Mouse (Mus musculus): ENCODE data around the gene Naa60.
"Not testable (repeated sequence)": the region's sequence is repeated elsewhere in the genome, so short reads cannot be mapped to it uniquely, and the experiment has no call there.

The Naa60 gene

GRCm38 (mm10) chr16:3872216-3873047, at the start of gene Naa60:
TSS of gene Naa60 (plus strand) at chr16:3872375.
- DNase-seq (ENCODE audit: low read depth, low spot score), result peak; percentile 85

- no peak for DNase-seq (ENCODE audit: low read depth, low spot score)
These were observed 44.2 kb upstream of the Naa60 start for GRCm38 (mm10) chr16:3828021-3828420.

GRCm38 (mm10) chr16:3829727-3830126, 42.4 kb upstream of the Naa60 start:
- DNase-seq (ENCODE audit: low read depth, low spot score), result no peak

- DNase-seq (ENCODE audit: low read depth, low spot score), result no peak
These were observed 41.5 kb upstream of the Naa60 start, which contains the start of gene Olfr15 for GRCm38 (mm10) chr16:3830588-3831109. TSS of gene Olfr15 (plus strand) at chr16:3830878.

- no peak for DNase-seq (ENCODE audit: low read depth, low spot score)
These were observed 36.7 kb upstream of the Naa60 start for GRCm38 (mm10) chr16:3835461-3835860.

GRCm38 (mm10) chr16:3839157-3839885, 32.9 kb upstream of the Naa60 start:
- no peak for DNase-seq (ENCODE audit: low read depth, low spot score)

GRCm38 (mm10) chr16:3842989-3843388, 29.2 kb upstream of the Naa60 start:
- DNase-seq (ENCODE audit: low read depth, low spot score), result no peak

GRCm38 (mm10) chr16:3843796-3844195, 28.4 kb upstream of the Naa60 start:
- no peak for DNase-seq (ENCODE audit: low read depth, low spot score)

- peak; percentile 87 for DNase-seq (ENCODE audit: low read depth, low spot score)
These were observed 25.3 kb upstream of the Naa60 start, which contains the start of gene Zfp174 for GRCm38 (mm10) chr16:3846711-3847518. TSS of gene Zfp174 (plus strand) at chr16:3847268.

- no peak for DNase-seq (ENCODE audit: low read depth, low spot score)
These were observed 24.3 kb upstream of the Naa60 start for GRCm38 (mm10) chr16:3847871-3848270.

GRCm38 (mm10) chr16:3848416-3848815, 23.8 kb upstream of the Naa60 start:
- DNase-seq (ENCODE audit: low read depth, low spot score), result no peak

GRCm38 (mm10) chr16:3851301-3851700, 20.9 kb upstream of the Naa60 start:
- DNase-seq (ENCODE audit: low read depth, low spot score), result not testable (repeated sequence)

- no peak for DNase-seq (ENCODE audit: low read depth, low spot score)
These were observed 19.6 kb upstream of the Naa60 start for GRCm38 (mm10) chr16:3852586-3852985.

GRCm38 (mm10) chr16:3854437-3855182, 17.6 kb upstream of the Naa60 start:
- DNase-seq (ENCODE audit: low read depth, low spot score), result no peak

- DNase-seq (ENCODE audit: low read depth, low spot score), result no peak
These were observed 16.4 kb upstream of the Naa60 start for GRCm38 (mm10) chr16:3855776-3856175.

GRCm38 (mm10) chr16:3859254-3859653, 12.9 kb upstream of the Naa60 start:
- no peak for DNase-seq (ENCODE audit: low read depth, low spot score)

GRCm38 (mm10) chr16:3871815-3872214, 360 bp upstream of the Naa60 start:
- no peak for DNase-seq (ENCODE audit: low read depth, low spot score)

GRCm38 (mm10) chr16:3876346-3876745, 4.2 kb downstream of the Naa60 start:
- no peak for DNase-seq (ENCODE audit: low read depth, low spot score)

GRCm38 (mm10) chr16:3884201-3885064, 12.3 kb downstream of the Naa60 start, which contains the start of the genes Zfp597 and Gm20695:
TSS of gene Zfp597 (minus strand) at chr16:3884561.
TSS of gene Gm20695 (plus strand) at chr16:3884648.
- peak; percentile 86 for DNase-seq (ENCODE audit: low read depth, low spot score)

All from embryo, embryonic 11.5 days (tissue).